Mouse (Mus musculus) hindbrain, postnatal 0 days (tissue): ENCODE data around the gene Def8. TPM values are rescaled to one million over a fixed set of nuclear protein-coding genes. Genes with fewer than 3 reads are reported as not detected.

Experiments used
- ATAC-seq: fragments of 200-750 bp; cut with Nextera tagmentation; 2 replicates; pipeline ENCODE4 v1.8.0; 2017; ENCODE audit warnings: mild to moderate bottlenecking, moderate TSS enrichment, moderate library complexity
- DNase-seq: peaks from one replicate; pipeline ENCODE4 v3.0.0-alpha.2; 2015; ENCODE audit warnings: low spot score
- H3K27ac ChIP-seq: fragments of 300-500 bp; sonication (generic); 2 replicates; pipeline ENCODE4 v1.5.1; 2014; ENCODE audit warnings: mild to moderate bottlenecking
- H3K27me3 ChIP-seq: fragments of 300-500 bp; sonication (generic); 2 replicates; pipeline ENCODE4 v1.6.1; 2014; ENCODE audit warnings: low read length, mixed read lengths; ENCODE audit not compliant: insufficient read depth
- H3K36me3 ChIP-seq: fragments of 300-500 bp; sonication (generic); 2 replicates; pipeline ENCODE4 v1.6.1; 2014; ENCODE audit warnings: low read length, mixed read lengths; ENCODE audit not compliant: insufficient read depth
- H3K4me1 ChIP-seq: fragments of 300-500 bp; sonication (generic); 2 replicates; pipeline ENCODE4 v1.6.1; 2014; ENCODE audit warnings: antibody characterized with exemption, low read length, mixed read lengths; ENCODE audit not compliant: insufficient read depth
- H3K4me2 ChIP-seq: fragments of 300-500 bp; sonication (generic); 2 replicates; pipeline ENCODE4 v1.6.1; 2014; ENCODE audit warnings: low read depth, mild to moderate bottlenecking, low read length, moderate library complexity, mixed read lengths
- H3K4me3 ChIP-seq: fragments of 300-500 bp; sonication (generic); 2 replicates; pipeline ENCODE4 v1.5.1; 2014; ENCODE audit warnings: low read length
- H3K9ac ChIP-seq: fragments of 300-500 bp; sonication (generic); replicated peaks from 2 replicates; pipeline ENCODE4 v1.6.1; 2014; ENCODE audit warnings: mild to moderate bottlenecking, low read length, moderate library complexity, mixed read lengths
- H3K9me3 ChIP-seq: fragments of 300-500 bp; sonication (generic); 2 replicates; pipeline ENCODE4 v1.6.1; 2016; ENCODE audit warnings: low read length, mixed read lengths
- CTCF ChIP-seq: IDR thresholded peaks from 2 replicates; pipeline ENCODE4 v1.5.1; 2016; ENCODE audit warnings: antibody characterized with exemption, control low read depth, low read depth
- WGBS: fragments of 180-500 bp; shearing (Covaris S2); extraction: QIAGEN DNeasy Blood & Tissue Kit; methylation state at CpG from one replicate; pipeline ENCODE4 v1.1.7; 2014; 5-methylcytosine and 5-hydroxymethylcytosine counted together
- polyA plus RNA-seq: library from polyadenylated mRNA; unstranded; fragments of >200 nt; fragmentation: Nextera tagmentation; extraction: Ambion mirVana; gene quantifications from 2 replicates; pipeline ENCODE4 v1.2.1, GENCODE M21; 2015
- total RNA-seq: library from RNA; depleted of rRNA; stranded (reverse); fragments of >200 nt; gene quantifications from 2 replicates; pipeline ENCODE4 v1.2.3, GENCODE M21; 2014

Gene Def8
- total and polyA plus RNA-seq, 2 experiments from 2014 or later, result 38.8 to 62.7 TPM

DNA sequence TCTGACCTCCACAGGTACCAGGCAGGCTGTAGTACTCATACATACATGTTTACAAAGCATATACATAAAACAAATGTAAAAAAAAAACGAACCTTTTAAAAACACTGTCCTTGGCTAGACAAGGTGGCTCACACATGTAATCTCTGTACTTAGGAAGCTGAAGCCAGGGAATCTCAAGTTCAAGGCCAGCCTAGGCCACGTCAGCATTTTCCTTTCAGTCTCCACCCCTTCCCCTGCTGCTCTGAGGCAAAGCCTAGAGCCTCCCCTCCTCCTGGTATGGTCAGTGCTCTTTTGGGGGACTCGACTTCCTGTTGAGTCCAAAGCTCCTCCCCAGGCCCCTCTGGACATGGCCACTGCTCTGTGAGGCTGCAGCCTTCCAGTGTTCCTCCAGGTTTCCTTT, 36.3 kb upstream of the Def8 start:
- DNase-seq (no peak), ATAC-seq (no peak)
- TF ChIP-seq CTCF, result no peak
- Histone ChIP-seq H3K9ac (no peak overlapping the region), H3K4me3 (no peak overlapping the region), H3K4me2 (no peak overlapping the region), H3K36me3 (peaks cover 91% of the 10 kb centered on the region), H3K4me1 (no peaks in the 10 kb centered on the region), H3K27me3 (no peaks in the 10 kb centered on the region), H3K9me3 (no peaks in the 10 kb centered on the region), H3K27ac (no peak overlapping the region)
- 85% methylated on average over 3 of the region's 3 CpGs for WGBS

DNA sequence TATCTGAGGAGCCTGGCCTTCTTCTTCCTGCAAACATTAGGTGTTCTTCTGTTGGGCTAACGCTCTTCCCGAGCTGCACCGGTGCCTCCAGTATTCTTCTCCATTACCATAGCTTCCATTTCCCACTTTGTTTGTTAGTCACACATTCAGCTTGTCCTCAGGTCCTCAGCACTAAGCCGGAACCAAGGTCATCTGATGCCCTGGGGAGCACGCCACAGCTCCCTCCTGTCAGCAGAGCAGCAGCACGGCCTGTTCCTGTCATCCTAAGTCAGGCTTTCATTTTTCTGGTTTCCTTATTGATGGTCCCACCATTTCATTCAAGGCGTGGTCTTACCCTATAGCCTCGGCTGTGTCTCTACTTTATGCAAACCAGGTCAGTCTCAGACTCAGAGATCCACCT, 35.5 kb upstream of the Def8 start:
- no peak overlapping the region for H3K4me2 ChIP-seq
- H3K9ac ChIP-seq, result no peak overlapping the region
- TF ChIP-seq CTCF, result no peak
- no peak overlapping the region for H3K27ac ChIP-seq
- H3K9me3 ChIP-seq, result no peaks in the 10 kb centered on the region
- WGBS, result 91% methylated on average over 8 of the region's 8 CpGs
- ATAC-seq (no peak), DNase-seq (no peak)
- no peaks in the 10 kb centered on the region for H3K4me1 ChIP-seq
- H3K27me3 ChIP-seq, result no peaks in the 10 kb centered on the region
- peaks cover 94% of the 10 kb centered on the region for H3K36me3 ChIP-seq
- H3K4me3 ChIP-seq, result no peak overlapping the region

DNA sequence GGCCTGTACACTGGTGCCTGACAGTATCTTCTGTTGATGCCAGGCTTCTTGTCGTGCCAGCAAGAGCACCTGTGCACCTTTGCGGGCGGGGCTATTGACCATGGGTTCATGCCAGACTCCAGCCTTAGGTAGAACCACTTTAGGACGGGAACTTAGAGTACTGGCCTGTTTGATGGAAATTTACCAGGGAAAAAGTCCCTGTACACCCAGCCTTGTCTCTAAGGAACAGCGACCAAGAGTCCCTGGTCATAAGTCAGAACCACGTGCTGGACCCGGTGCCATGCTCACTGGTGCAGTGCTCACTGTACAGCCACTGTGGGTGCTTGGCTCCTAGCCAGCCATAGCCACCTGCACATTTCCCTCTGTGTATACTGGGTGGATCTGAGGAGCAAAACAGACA, 34.3 kb upstream of the Def8 start:
- DNase-seq, result no peak
- H3K9me3 ChIP-seq, result no peaks in the 10 kb centered on the region
- no peak overlapping the region for H3K4me3 ChIP-seq
- no peaks in the 10 kb centered on the region for H3K4me1 ChIP-seq
- peaks cover 94% of the 10 kb centered on the region for H3K36me3 ChIP-seq
- no peak for ATAC-seq
- H3K27ac ChIP-seq, result no peak overlapping the region
- H3K9ac ChIP-seq, result no peak overlapping the region
- TF ChIP-seq CTCF, result no peak
- no peak overlapping the region for H3K4me2 ChIP-seq
- 90% methylated on average over 7 of the region's 7 CpGs for WGBS
- no peaks in the 10 kb centered on the region for H3K27me3 ChIP-seq

GRCm38 (mm10) chr8:123398308-123398707, 25.0 kb upstream of the Def8 start:
- no peak for ATAC-seq
- DNase-seq, result no peak
- WGBS, result 90% methylated on average over 13 of the region's 13 CpGs
- peaks cover 97% of the 10 kb centered on the region for H3K36me3 ChIP-seq
- H3K27me3 ChIP-seq, result no peaks in the 10 kb centered on the region
- no peak overlapping the region for H3K4me2 ChIP-seq
- no peak overlapping the region for H3K4me3 ChIP-seq
- no peak overlapping the region for H3K27ac ChIP-seq
- no peaks in the 10 kb centered on the region for H3K9me3 ChIP-seq
- no peaks in the 10 kb centered on the region for H3K4me1 ChIP-seq
- no peak overlapping the region for H3K9ac ChIP-seq
- no peak for TF ChIP-seq CTCF

DNA sequence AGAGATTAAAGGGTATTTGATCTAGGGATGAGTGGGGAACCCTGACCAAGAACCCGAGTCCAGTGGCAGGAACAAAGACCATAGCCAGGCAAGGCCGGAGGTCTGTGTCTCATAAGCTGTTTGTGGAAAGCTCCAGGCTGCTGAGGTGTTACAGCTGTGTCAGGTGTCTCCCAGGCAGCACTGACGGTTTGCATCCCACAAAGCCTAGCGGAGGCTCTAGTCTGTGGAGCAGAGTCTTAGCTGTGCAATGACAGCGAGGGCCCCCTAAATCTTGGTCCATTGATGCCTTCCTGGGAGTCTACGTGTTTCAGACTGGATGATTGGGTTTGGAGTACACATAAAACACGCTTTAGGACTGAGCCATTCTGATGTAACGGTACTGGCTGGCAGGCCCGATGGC, 21.4 kb upstream of the Def8 start:
- Histone ChIP-seq H3K27ac (no peak overlapping the region), H3K4me3 (no peak overlapping the region), H3K9me3 (no peaks in the 10 kb centered on the region), H3K9ac (no peak overlapping the region), H3K27me3 (no peaks in the 10 kb centered on the region), H3K4me1 (peaks cover 5% of the 10 kb centered on the region; the same call in 1 of the 2 replicates), H3K36me3 (peaks cover 61% of the 10 kb centered on the region), H3K4me2 (no peak overlapping the region)
- no peak for TF ChIP-seq CTCF
- 91% methylated on average over 9 of the region's 9 CpGs for WGBS
- no peak for ATAC-seq
- no peak for DNase-seq

GRCm38 (mm10) chr8:123402730-123403326, 20.5 kb upstream of the Def8 start:
- DNase-seq (no peak), ATAC-seq (no peak)
- 89% methylated on average over 9 of the region's 9 CpGs for WGBS
- Histone ChIP-seq H3K9me3 (no peaks in the 10 kb centered on the region), H3K4me3 (no peak overlapping the region), H3K27ac (no peak overlapping the region), H3K9ac (no peak overlapping the region), H3K4me1 (peaks cover 7% of the 10 kb centered on the region; the same call in 1 of the 2 replicates), H3K27me3 (no peaks in the 10 kb centered on the region), H3K4me2 (no peak overlapping the region), H3K36me3 (peaks cover 52% of the 10 kb centered on the region)
- TF ChIP-seq CTCF, result no peak

DNA sequence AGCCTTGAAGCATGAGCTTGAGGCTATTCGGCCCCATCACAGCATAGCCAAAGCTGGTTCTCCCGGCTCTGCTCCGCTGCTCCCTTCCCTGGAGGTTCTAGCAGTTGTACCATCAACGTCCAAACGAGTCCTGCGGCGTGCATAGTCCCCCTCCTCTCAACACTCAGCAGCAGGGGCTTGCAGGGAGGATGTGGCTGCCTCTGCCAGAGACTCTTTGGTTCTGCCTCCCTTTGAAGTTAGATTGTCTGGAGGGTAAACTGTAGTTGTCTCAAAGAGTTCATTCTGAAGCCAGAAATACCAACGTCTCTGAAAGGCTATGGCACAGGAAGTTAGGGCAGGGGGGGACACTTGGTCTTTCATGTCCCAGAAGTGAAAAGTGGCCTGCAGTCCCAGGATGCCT, 18.8 kb upstream of the Def8 start:
- no peak for TF ChIP-seq CTCF
- Histone ChIP-seq H3K4me3 (no peak overlapping the region), H3K27me3 (no peaks in the 10 kb centered on the region), H3K36me3 (peaks cover 35% of the 10 kb centered on the region), H3K9me3 (no peaks in the 10 kb centered on the region), H3K9ac (no peak overlapping the region), H3K4me2 (no peak overlapping the region), H3K4me1 (peaks cover 14% of the 10 kb centered on the region; the same call in 1 of the 2 replicates), H3K27ac (no peak overlapping the region)
- WGBS, result 32% methylated on average over 8 of the region's 8 CpGs
- ATAC-seq (0 out of 2 replicates have a peak, but pooled peaks have one; percentile 14), DNase-seq (no peak)
